Mouse (Mus musculus) thymus, postnatal 14 days (tissue): ENCODE measurements at regions not wholly inside any gene's neighbourhood (a gene's known extent, or its start where the extent isn't known, plus 50 kb on each side); places are given as distances from the start of the nearest gene placed in this dataset.
A peak's percentile ranks its signal among the peaks of the same experiment; 100 is the strongest.

ENCODE experiments used
- DNase-seq: peaks from one replicate; pipeline ENCODE4 v3.0.0; 2021

DNA sequence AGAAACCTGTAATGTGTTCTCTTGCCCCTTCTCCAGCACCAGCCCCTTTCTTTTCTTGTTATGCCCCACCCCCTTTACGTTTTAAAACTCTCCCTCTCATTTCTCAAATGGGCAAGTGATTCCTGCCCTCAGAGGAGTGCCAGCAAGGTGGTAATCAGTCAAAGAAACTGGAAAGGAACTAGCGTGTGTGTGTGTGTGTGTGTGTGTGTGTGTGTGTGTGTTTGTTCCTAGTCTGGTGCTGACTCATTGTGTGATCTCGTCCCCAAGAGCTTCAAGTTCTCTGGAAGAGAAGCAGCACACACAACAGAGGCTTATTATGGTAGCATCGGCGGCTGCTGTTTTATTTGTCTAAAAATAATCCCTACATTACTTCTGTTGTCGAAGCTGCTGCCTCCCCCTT lies 219.2 kb downstream of the Cog6 start:
- peak; percentile 20 for DNase-seq

DNA sequence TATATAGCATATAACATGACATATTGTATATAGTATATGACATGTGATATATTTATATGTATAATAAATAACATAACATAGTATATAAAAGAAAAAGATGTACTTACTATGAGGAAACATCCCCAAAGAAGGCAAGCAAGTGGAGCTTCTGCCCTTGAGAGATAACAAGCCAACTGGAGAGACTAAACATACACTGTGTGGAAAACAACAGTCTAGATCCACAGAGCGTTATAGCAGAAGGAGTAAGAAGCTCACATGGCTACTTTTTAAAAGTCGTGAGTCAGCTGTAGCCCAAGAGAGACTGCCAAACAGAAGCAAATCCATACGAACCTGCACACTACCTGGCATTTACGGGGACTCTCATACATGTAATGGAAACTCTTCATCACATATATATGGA lies 219.9 kb downstream of the Cog6 start:
- DNase-seq: no peak

GRCm38 (mm10) chr3:52794218-52794617 lies 222.8 kb downstream of the Cog6 start:
- no peak for DNase-seq

DNA sequence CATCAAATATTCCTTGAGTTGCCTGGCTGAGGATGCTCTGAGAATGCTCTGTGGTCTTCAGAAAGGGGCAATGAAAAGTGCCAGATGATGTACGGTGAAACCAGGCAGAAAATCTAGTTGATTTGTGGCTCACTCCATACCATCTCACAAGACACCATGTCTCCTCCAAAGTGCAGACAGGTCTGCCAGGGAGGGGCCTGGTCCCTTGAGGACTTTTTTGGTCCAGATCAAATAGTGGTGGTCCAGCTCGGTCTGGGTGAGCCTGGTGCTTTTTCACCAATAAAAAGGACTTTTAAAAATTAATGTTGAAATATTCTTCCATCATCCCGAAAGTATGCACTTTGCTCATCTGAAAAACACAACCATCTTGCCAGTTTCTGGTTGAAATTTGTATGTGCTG lies 224.2 kb downstream of the Cog6 start:
- no peak for DNase-seq

GRCm38 (mm10) chr3:52792121-52792520 lies 224.9 kb downstream of the Cog6 start:
- no peak for DNase-seq

DNA sequence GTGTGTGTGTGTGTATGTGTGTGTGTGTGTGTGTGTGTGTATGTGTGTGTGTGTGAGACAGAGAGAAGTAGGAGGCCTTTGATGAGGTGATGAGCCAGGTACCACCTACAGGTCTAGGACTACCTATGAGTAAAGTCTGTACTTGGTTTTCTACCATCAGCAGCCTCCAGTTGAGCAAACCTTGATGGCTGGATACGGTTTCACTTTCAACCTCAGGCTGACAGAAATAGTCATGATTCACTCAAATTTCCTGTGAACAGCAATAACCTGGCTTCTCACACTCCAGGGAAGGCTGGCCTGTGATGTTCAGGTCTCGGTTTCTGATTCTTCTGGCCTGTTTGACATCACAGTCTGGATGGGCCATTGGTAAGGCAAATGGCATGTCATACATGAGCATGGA lies 226.1 kb downstream of the Cog6 start:
- DNase-seq: no peak

DNA sequence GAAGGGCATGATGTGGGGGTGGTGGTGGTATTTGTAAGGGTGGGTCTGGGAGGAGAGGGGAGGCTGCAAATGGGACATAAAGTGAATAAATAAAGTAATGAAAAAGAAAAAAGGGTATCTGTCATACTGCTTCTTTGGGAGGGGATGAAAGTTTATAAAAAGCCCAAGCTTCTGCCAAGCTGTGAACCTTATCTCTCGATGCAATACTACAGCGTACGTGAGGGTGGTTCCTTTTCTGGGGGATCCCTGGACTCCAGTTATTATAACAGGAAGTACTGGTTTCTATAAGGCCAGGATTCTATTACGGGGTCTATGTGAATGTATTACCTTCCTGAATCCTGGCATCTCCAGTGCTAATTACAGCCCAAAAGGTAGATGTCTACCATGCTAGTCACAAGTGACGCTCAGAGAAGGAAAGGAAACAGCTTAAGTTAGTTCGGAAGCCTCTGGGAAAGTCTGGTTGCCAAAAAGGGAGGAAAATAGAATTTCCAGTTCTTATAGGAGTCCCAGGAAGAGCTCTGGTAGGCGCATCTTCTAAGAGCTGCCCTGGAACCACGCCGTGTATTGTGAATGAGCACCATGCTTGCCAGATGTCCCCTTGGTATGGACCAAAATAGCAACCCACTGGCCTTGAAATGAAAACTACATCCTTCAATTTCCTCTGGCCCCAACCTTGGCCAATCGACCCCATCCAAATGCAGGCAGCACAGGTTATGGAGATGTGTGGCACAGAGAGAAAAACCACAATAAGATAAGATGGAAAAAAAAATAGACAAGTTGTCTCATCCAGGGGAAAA lies 228.9 kb downstream of the Cog6 start:
- no peak for DNase-seq

GRCm38 (mm10) chr3:52785595-52785994 lies 231.4 kb downstream of the Cog6 start:
- no peak for DNase-seq

DNA sequence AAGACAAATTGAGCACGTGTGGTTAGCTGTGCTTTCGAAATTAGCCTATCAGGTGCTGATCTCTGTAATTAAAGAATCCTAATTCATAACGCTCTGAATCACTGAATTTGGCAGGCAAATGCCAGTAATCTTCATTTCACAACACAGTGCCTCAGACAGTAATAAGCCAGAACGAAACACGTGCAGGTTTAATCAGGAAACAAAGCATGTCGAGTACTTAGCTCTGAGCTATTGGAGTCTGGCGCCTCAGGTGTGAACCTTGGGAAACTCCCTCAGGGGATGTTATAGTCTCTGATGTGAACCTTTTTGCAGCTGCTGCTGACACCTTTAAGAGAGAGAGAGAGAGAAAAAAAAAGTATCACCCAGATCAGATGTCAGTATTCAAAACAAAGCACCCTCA lies 232.6 kb downstream of the Cog6 start:
- DNase-seq: no peak

DNA sequence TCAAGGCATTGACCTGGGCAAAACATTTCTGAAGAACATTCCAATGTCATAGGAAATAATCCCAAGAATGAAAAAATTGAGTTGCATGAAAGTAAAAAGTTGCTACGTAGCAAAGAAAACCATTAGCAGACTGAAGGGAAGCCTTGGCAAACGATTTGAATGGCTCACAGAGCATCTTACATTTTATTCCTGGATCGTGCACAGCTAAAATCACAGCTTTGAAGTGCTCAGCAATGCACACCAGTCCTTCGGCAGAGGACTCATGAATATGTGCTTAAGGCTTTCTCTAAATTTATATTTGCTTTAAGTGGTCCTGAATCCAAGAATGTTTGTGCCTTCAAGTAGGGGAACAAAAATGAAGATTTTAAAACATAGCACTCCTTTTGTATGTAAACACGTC lies 234.5 kb downstream of the Cog6 start:
- no peak for DNase-seq

- no peak for DNase-seq
Observed at GRCm38 (mm10) chr3:52781521-52781920, 235.5 kb downstream of the Cog6 start.

GRCm38 (mm10) chr3:52780356-52780755 lies 236.7 kb downstream of the Cog6 start:
- DNase-seq: no peak

- no peak for DNase-seq
Observed at GRCm38 (mm10) chr3:52775875-52776274, 241.2 kb downstream of the Cog6 start.

GRCm38 (mm10) chr3:52775156-52775555 lies 241.9 kb downstream of the Cog6 start:
- no peak for DNase-seq

GRCm38 (mm10) chr3:52774734-52775133 lies 242.3 kb downstream of the Cog6 start:
- DNase-seq: no peak

DNA sequence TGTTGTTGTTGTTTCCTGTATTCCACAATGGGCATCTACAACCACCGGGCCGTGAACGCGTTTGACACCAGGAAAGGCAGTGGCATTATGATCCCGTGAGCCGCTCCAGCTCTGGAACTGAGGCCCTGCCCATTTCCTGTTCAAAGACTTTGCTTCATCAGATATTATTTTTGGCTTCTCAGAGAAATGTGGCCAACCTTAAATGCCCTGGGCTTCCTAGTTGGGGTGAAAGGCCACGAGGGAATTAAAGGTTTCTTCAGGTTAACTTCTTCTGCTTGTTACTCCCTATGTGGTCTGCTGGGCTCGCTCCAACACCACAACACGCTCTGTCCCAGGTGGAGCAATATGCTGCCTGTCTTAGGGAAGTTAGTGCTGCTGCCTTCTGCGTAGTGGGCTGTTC lies 249.8 kb downstream of the Cog6 start:
- DNase-seq: no peak

DNA sequence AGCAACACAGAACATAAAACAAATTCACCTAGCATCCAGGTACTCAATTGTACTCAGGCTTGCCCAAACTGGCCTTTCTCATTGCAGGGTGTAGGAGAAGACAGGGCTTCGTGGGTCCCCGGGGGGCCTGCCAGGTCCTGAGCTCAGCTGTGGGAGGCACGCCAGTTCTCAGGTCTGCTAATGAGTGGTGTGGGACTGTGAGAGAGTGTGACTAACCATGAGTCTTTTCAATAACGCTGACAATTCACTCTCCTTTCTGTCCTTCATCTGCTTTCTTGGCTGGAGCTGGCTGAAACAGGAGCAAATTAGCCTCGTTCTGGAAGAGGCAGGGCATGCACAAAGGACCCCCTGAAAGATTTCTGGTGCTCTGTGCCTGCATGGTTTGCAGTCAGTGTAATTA lies 250.2 kb downstream of the Cog6 start:
- no peak for DNase-seq

DNA sequence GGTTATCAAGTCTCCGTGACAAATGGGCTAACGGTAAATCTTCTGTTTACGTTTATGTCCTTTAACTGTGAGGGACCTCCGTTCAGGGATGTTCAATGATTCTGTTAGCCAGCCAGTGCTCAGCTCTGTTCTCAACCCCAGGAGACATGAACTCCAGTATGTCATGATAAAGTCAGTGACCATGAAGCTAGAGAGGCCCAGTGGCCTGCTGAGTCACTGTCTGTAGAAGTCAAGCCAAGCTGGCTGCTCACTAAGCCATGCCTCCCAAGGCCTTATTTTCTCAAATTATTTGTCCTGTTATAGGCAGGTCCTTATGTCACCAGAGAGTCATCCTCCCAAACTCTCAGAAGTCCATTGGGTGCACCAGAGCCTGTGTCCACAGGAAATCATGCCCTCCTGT lies 252.9 kb downstream of the Cog6 start:
- no peak for DNase-seq

- DNase-seq: no peak
Observed at GRCm38 (mm10) chr3:52763660-52764059, 253.4 kb downstream of the Cog6 start.

DNA sequence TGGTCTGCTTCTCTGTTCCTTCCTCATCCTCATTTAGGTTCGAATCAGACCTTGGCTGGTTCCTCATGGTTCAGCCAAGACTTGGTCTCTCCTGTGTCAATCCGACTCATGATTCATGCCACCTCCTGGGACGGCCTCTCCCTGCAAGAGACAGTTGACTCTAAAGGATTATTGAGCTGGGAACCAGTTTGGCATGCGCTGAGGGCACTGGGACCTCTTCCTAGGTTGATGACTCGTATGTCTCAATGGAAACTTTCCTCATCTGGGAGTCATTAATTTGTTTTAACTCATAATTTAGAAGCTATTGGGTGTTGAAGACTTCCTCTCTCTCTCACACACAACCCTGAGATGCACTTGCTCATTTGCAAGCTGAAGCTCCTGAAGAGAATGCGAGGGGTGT lies 254.5 kb downstream of the Cog6 start:
- no peak for DNase-seq

DNA sequence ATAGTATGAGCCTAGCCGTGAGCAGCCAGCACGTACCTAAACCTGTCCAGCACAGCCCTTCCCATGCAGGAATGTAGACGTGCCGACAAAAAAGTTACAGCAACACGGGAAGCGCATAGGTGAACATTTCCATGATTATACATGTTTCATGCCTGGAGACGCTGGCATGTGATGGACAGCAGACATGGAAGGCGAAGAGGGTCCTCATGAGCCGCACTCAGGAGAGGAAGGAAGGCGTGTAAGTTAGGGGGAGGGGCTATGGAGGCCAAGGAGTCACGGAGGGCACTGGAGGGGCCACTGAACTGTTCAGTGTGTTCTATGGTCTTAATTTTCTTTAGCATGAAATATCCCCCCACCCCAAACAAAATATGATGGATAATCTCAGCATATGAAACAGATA lies 257.2 kb downstream of the Cog6 start:
- no peak for DNase-seq

DNA sequence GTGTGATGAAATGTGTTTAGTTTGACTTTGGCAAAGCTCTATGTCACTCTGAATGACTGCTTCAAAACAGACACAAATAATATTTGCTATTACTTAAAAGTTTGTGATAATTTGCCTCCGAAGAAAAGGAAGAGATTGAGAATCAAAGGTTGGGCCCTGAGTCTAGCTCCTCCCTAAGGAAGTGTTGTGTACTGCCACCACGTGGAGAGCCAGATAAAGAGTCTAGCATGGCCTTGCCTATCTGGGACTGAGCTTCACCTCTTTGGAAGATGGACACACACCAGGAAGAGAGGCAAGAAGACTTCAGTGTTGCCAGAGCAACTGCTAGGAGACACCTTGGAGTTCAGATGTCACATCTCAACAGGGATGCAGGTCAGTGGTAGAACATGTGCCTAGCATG lies 258.5 kb downstream of the Cog6 start:
- DNase-seq: peak; percentile 76

- no peak for DNase-seq
Observed at GRCm38 (mm10) chr3:52756816-52757215, 260.2 kb downstream of the Cog6 start.

DNA sequence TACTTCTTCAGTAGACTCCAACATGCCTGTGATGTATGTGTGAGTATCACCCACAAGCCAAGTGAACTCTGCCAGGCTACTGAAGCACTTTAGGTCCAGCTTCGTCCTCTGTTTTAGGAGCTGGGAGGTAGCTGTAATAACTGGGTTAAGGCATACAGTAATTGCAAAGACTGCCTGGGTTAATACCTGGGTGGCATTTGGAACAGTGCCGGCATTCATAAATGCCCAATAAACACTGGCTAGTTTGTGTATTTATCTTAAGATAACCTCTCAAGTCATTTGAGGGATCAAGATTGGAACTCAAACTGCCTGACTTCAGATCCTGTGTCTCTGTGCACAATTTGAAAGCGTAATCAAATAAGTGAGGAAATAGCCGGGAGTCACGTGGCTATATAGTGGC lies 261.0 kb downstream of the Cog6 start:
- DNase-seq: no peak

DNA sequence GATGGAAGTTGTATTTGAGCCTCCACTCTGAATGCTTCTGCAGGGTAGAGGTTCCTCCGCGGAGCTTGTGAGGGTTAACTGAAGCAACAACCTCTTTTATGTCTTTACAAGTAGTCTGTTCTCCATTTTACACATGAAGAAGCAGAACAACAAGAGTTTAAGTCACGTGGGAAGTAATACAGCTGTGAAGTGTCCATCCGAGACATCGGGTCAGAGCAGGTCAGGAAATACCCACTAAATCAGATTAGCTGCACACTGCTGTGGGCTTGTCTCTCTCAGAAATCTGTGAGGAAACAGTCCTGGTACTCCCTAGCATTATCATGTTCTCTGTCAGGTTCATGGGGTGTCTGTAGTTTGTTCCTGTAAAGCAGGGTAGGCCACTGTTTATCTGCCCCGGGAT lies 262.1 kb downstream of the Cog6 start:
- DNase-seq: no peak
